Mouse (Mus musculus): ENCODE data around the gene Add2.
A peak's percentile ranks its signal among the peaks of the same experiment; 100 is the strongest.
"Not testable (repeated sequence)": the region's sequence is repeated elsewhere in the genome, so short reads cannot be mapped to it uniquely, and the experiment has no call there.

The Add2 gene

GRCm38 (mm10) chr6:86028601-86029322 is at the start of gene Add2:
Gene Add2 (plus strand): TSS chr6:86028681.
- no peak for DNase-seq (ENCODE audit: low spot score)

- DNase-seq (ENCODE audit: low spot score), result not testable (repeated sequence)
These were observed 49.7 kb upstream of the Add2 start for GRCm38 (mm10) chr6:85978736-85979135.

- no peak for DNase-seq (ENCODE audit: low spot score)
These were observed 44.1 kb upstream of the Add2 start for GRCm38 (mm10) chr6:85984351-85984750.

- not testable (repeated sequence) for DNase-seq (ENCODE audit: low spot score)
These were observed 38.9 kb upstream of the Add2 start for GRCm38 (mm10) chr6:85989570-85989969.

- DNase-seq (ENCODE audit: low spot score), result not testable (repeated sequence)
These were observed 37.7 kb upstream of the Add2 start for GRCm38 (mm10) chr6:85990774-85991173.

- no peak for DNase-seq (ENCODE audit: low spot score)
These were observed 25.0 kb upstream of the Add2 start for GRCm38 (mm10) chr6:86003405-86003925.

GRCm38 (mm10) chr6:86004271-86005148 is 24.0 kb upstream of the Add2 start:
- DNase-seq (ENCODE audit: low spot score), result peak; percentile 81

GRCm38 (mm10) chr6:86009980-86010379 is 18.5 kb upstream of the Add2 start:
- peak; percentile 57 for DNase-seq (ENCODE audit: low spot score)

GRCm38 (mm10) chr6:86014812-86015211 is 13.7 kb upstream of the Add2 start:
- DNase-seq (ENCODE audit: low spot score), result not testable (repeated sequence)

- no peak for DNase-seq (ENCODE audit: low spot score)
These were observed 12.6 kb upstream of the Add2 start, which contains the start of gene Figla for GRCm38 (mm10) chr6:86015871-86016270. Gene Figla (plus strand): TSS chr6:86016171.

- no peak for DNase-seq (ENCODE audit: low spot score)
These were observed 11.6 kb upstream of the Add2 start for GRCm38 (mm10) chr6:86016793-86017350.

- no peak for DNase-seq (ENCODE audit: low spot score)
These were observed 8.9 kb upstream of the Add2 start for GRCm38 (mm10) chr6:86019415-86020237.

- no peak for DNase-seq (ENCODE audit: low spot score)
These were observed 7.5 kb upstream of the Add2 start for GRCm38 (mm10) chr6:86020948-86021347.

GRCm38 (mm10) chr6:86026632-86027292 is 1.7 kb upstream of the Add2 start:
- DNase-seq (ENCODE audit: low spot score), result no peak

GRCm38 (mm10) chr6:86028150-86028549 is 331 bp upstream of the Add2 start:
- no peak for DNase-seq (ENCODE audit: low spot score)

- DNase-seq (ENCODE audit: low spot score), result no peak
These were observed 837 bp downstream of the Add2 start for GRCm38 (mm10) chr6:86029323-86029713.

- DNase-seq (ENCODE audit: low spot score), result no peak
These were observed 3.0 kb downstream of the Add2 start for GRCm38 (mm10) chr6:86031527-86031926.

GRCm38 (mm10) chr6:86033635-86034034 is 5.2 kb downstream of the Add2 start:
- no peak for DNase-seq (ENCODE audit: low spot score)

GRCm38 (mm10) chr6:86038901-86039300 is 10.4 kb downstream of the Add2 start:
- no peak for DNase-seq (ENCODE audit: low spot score)

GRCm38 (mm10) chr6:86040140-86040539 is 11.7 kb downstream of the Add2 start:
- DNase-seq (ENCODE audit: low spot score), result no peak

GRCm38 (mm10) chr6:86047510-86047909 is 19.0 kb downstream of the Add2 start:
- DNase-seq (ENCODE audit: low spot score), result no peak

Data from MN1 (cell line).